Mouse (Mus musculus) embryonic fibroblast, embryonic 13.5 days (primary cell): ENCODE results near the gene Gpx7.

Experiments used
- CTCF ChIP-seq: IDR thresholded peaks from 2 replicates; pipeline ENCODE4 v1.5.1; 2011; ENCODE audit warnings: mild to moderate bottlenecking, control low read depth, low read length, moderate library complexity, borderline replicate concordance; ENCODE audit not compliant: insufficient read depth
- POLR2A ChIP-seq: IDR thresholded peaks from 2 replicates; pipeline ENCODE4 v1.6.1; 2011; ENCODE audit warnings: low read depth, mild to moderate bottlenecking, control low read depth, low read length, moderate library complexity

- TF ChIP-seq CTCF, result no peak
- no peak for TF ChIP-seq POLR2A
Observed at GRCm38 (mm10) chr4:108380146-108380545, 26.6 kb downstream of the Gpx7 start.
